Mouse (Mus musculus) stomach, embryonic 15.5 days (tissue): ENCODE measurements at regions not wholly inside any gene's neighbourhood (a gene's known extent, or its start where the extent isn't known, plus 50 kb on each side); places are given as distances from the start of the nearest gene placed in this dataset.

Experiments used
- ATAC-seq: fragments of 200-750 bp; cut with Nextera tagmentation; 2 replicates; pipeline ENCODE4 v1.8.0; 2017; ENCODE audit warnings: low read depth, moderate number of reproducible peaks, moderate TSS enrichment; ENCODE audit not compliant: insufficient read depth, low FRiP score
- H3K27ac ChIP-seq: fragments of 300-500 bp; sonication (generic); 2 replicates; pipeline ENCODE4 v1.5.1; 2015; ENCODE audit warnings: mild to moderate bottlenecking, inconsistent platforms
- H3K27me3 ChIP-seq: fragments of 300-500 bp; sonication (generic); replicated peaks from 2 replicates; pipeline ENCODE4 v1.6.1; 2015; ENCODE audit warnings: inconsistent platforms
- H3K36me3 ChIP-seq: fragments of 300-500 bp; sonication (generic); 2 replicates; pipeline ENCODE4 v1.6.1; 2015; ENCODE audit warnings: inconsistent platforms
- H3K4me1 ChIP-seq: fragments of 300-500 bp; sonication (generic); 2 replicates; pipeline ENCODE4 v1.6.1; 2015; ENCODE audit warnings: inconsistent platforms
- H3K4me2 ChIP-seq: fragments of 300-500 bp; sonication (generic); 2 replicates; pipeline ENCODE4 v1.6.1; 2015; ENCODE audit warnings: mild to moderate bottlenecking, inconsistent platforms
- H3K4me3 ChIP-seq: fragments of 300-500 bp; sonication (generic); replicated peaks from 2 replicates; pipeline ENCODE4 v1.5.1; 2015; ENCODE audit warnings: inconsistent platforms
- H3K9ac ChIP-seq: fragments of 300-500 bp; sonication (generic); 2 replicates; pipeline ENCODE4 v1.6.1; 2015; ENCODE audit warnings: inconsistent platforms
- H3K9me3 ChIP-seq: fragments of 300-500 bp; sonication (generic); 2 replicates; pipeline ENCODE4 v1.6.1; 2016; ENCODE audit warnings: inconsistent platforms
- WGBS: fragments of 180-500 bp; shearing (Covaris S2); methylation state at CpG from one replicate; pipeline ENCODE4 v1.1.7; 2015; 5-methylcytosine and 5-hydroxymethylcytosine counted together

- Histone ChIP-seq H3K27me3 (no peaks in the 10 kb centered on the region), H3K9ac (no peak overlapping the region), H3K9me3 (no peaks in the 10 kb centered on the region), H3K4me3 (no peak overlapping the region), H3K27ac (no peak overlapping the region), H3K4me2 (no peak overlapping the region), H3K4me1 (no peaks in the 10 kb centered on the region), H3K36me3 (no peaks in the 10 kb centered on the region)
- 41% methylated on average over 3 of the region's 3 CpGs for WGBS
- no peak for ATAC-seq
These were observed 115.3 kb upstream of the Clint1 start for GRCm38 (mm10) chr11:45736561-45736960.

- Histone ChIP-seq H3K9ac (no peak overlapping the region), H3K36me3 (no peaks in the 10 kb centered on the region), H3K4me1 (no peaks in the 10 kb centered on the region), H3K4me2 (no peak overlapping the region), H3K27me3 (no peaks in the 10 kb centered on the region), H3K4me3 (no peak overlapping the region), H3K9me3 (no peaks in the 10 kb centered on the region), H3K27ac (no peak overlapping the region)
- 75% methylated on average over 6 of the region's 6 CpGs for WGBS
- no peak for ATAC-seq
These were observed 113.5 kb upstream of the Clint1 start for GRCm38 (mm10) chr11:45738331-45738730.

GRCm38 (mm10) chr11:45745941-45746340 lies 105.9 kb upstream of the Clint1 start:
- no peak overlapping the region for H3K9ac ChIP-seq
- H3K4me3 ChIP-seq, result no peak overlapping the region
- no peak overlapping the region for H3K27ac ChIP-seq
- ATAC-seq, result no peak
- no peaks in the 10 kb centered on the region for H3K36me3 ChIP-seq
- H3K4me1 ChIP-seq, result no peaks in the 10 kb centered on the region
- H3K27me3 ChIP-seq, result no peaks in the 10 kb centered on the region
- 82% methylated on average over 2 of the region's 2 CpGs for WGBS
- no peaks in the 10 kb centered on the region for H3K9me3 ChIP-seq
- no peak overlapping the region for H3K4me2 ChIP-seq

GRCm38 (mm10) chr11:45750249-45750648 lies 101.6 kb upstream of the Clint1 start:
- Histone ChIP-seq H3K4me2 (no peak overlapping the region), H3K27me3 (no peaks in the 10 kb centered on the region), H3K9me3 (no peaks in the 10 kb centered on the region), H3K4me3 (no peak overlapping the region), H3K9ac (no peak overlapping the region), H3K4me1 (no peaks in the 10 kb centered on the region), H3K27ac (no peak overlapping the region), H3K36me3 (no peaks in the 10 kb centered on the region)
- 72% methylated on average over 2 of the region's 2 CpGs for WGBS
- ATAC-seq, result no peak

- H3K4me3 ChIP-seq, result no peak overlapping the region
- H3K9me3 ChIP-seq, result no peaks in the 10 kb centered on the region
- H3K27ac ChIP-seq, result no peak overlapping the region
- no peak overlapping the region for H3K4me2 ChIP-seq
- no peak; the same call in 1 of the 2 replicates for ATAC-seq
- no peaks in the 10 kb centered on the region for H3K4me1 ChIP-seq
- no peaks in the 10 kb centered on the region for H3K36me3 ChIP-seq
- WGBS, result 53% methylated on average over 1 of the region's 1 CpGs
- H3K9ac ChIP-seq, result no peak overlapping the region
- no peaks in the 10 kb centered on the region for H3K27me3 ChIP-seq
These were observed 99.6 kb upstream of the Clint1 start for GRCm38 (mm10) chr11:45752237-45752636.

- ATAC-seq, result no peak
- Histone ChIP-seq H3K36me3 (no peaks in the 10 kb centered on the region), H3K27ac (no peak overlapping the region), H3K4me2 (no peak overlapping the region), H3K27me3 (no peaks in the 10 kb centered on the region), H3K4me3 (no peak overlapping the region), H3K9ac (no peak overlapping the region), H3K4me1 (no peaks in the 10 kb centered on the region), H3K9me3 (no peaks in the 10 kb centered on the region)
- 58% methylated on average over 2 of the region's 2 CpGs for WGBS
These were observed 99.1 kb upstream of the Clint1 start for GRCm38 (mm10) chr11:45752791-45753190.

GRCm38 (mm10) chr11:45767081-45767480 lies 84.8 kb upstream of the Clint1 start:
- ATAC-seq, result no peak
- Histone ChIP-seq H3K27ac (no peak overlapping the region), H3K27me3 (no peaks in the 10 kb centered on the region), H3K9ac (no peak overlapping the region), H3K4me1 (no peaks in the 10 kb centered on the region), H3K36me3 (no peaks in the 10 kb centered on the region), H3K4me2 (no peak overlapping the region), H3K9me3 (no peaks in the 10 kb centered on the region), H3K4me3 (no peak overlapping the region)
- WGBS, result 65% methylated on average over 4 of the region's 4 CpGs

- H3K27ac ChIP-seq, result no peak overlapping the region
- no peak overlapping the region for H3K4me3 ChIP-seq
- H3K4me1 ChIP-seq, result no peaks in the 10 kb centered on the region
- ATAC-seq, result no peak
- no peaks in the 10 kb centered on the region for H3K27me3 ChIP-seq
- no peak overlapping the region for H3K9ac ChIP-seq
- H3K9me3 ChIP-seq, result no peaks in the 10 kb centered on the region
- no peak overlapping the region for H3K4me2 ChIP-seq
- no peaks in the 10 kb centered on the region for H3K36me3 ChIP-seq
- WGBS, result 79% methylated on average over 4 of the region's 4 CpGs
These were observed 69.4 kb upstream of the Clint1 start for GRCm38 (mm10) chr11:45782435-45782834.

- 85% methylated on average over 9 of the region's 9 CpGs for WGBS
These were observed 66.0 kb upstream of the Clint1 start for GRCm38 (mm10) chr11:45785806-45786205.

GRCm38 (mm10) chr11:45787408-45787807 lies 64.4 kb upstream of the Clint1 start:
- WGBS, result 84% methylated on average over 5 of the region's 5 CpGs
- no peak overlapping the region for H3K4me3 ChIP-seq

More at GRCm38 (mm10) chr11:45785806-45786205, 66.0 kb upstream of the Clint1 start:
- no peak overlapping the region for H3K4me2 ChIP-seq
- H3K36me3 ChIP-seq, result no peaks in the 10 kb centered on the region
- no peaks in the 10 kb centered on the region for H3K4me1 ChIP-seq
- no peak for ATAC-seq
- no peak overlapping the region for H3K9ac ChIP-seq
- H3K4me3 ChIP-seq, result no peak overlapping the region
- no peak overlapping the region for H3K27ac ChIP-seq
- H3K9me3 ChIP-seq, result no peaks in the 10 kb centered on the region
- H3K27me3 ChIP-seq, result no peaks in the 10 kb centered on the region

GRCm38 (mm10) chr11:45789886-45790285 lies 62.0 kb upstream of the Clint1 start:
- no peak overlapping the region for H3K4me2 ChIP-seq
- no peaks in the 10 kb centered on the region for H3K4me1 ChIP-seq
- WGBS, result 65% methylated on average over 3 of the region's 3 CpGs
- H3K9ac ChIP-seq, result no peak overlapping the region
- no peaks in the 10 kb centered on the region for H3K27me3 ChIP-seq
- H3K4me3 ChIP-seq, result no peak overlapping the region
- no peak for ATAC-seq
- no peaks in the 10 kb centered on the region for H3K9me3 ChIP-seq
- H3K27ac ChIP-seq, result no peak overlapping the region
- H3K36me3 ChIP-seq, result no peaks in the 10 kb centered on the region

More at GRCm38 (mm10) chr11:45787408-45787807, 64.4 kb upstream of the Clint1 start:
- no peaks in the 10 kb centered on the region for H3K27me3 ChIP-seq
- no peak overlapping the region for H3K27ac ChIP-seq
- H3K4me2 ChIP-seq, result no peak overlapping the region
- H3K9ac ChIP-seq, result no peak overlapping the region
- H3K4me1 ChIP-seq, result no peaks in the 10 kb centered on the region
- ATAC-seq, result no peak
- H3K36me3 ChIP-seq, result no peaks in the 10 kb centered on the region
- no peaks in the 10 kb centered on the region for H3K9me3 ChIP-seq

- ATAC-seq, result no peak
- H3K9me3 ChIP-seq, result no peaks in the 10 kb centered on the region
- no peak overlapping the region for H3K4me3 ChIP-seq
- no peaks in the 10 kb centered on the region for H3K36me3 ChIP-seq
- WGBS, result 76% methylated on average over 8 of the region's 8 CpGs
- H3K27me3 ChIP-seq, result no peaks in the 10 kb centered on the region
- H3K9ac ChIP-seq, result no peak overlapping the region
- 0 out of 2 replicates have a peak, but pooled peaks cover 2% of the 10 kb centered on the region for H3K4me1 ChIP-seq
- no peak overlapping the region for H3K4me2 ChIP-seq
- H3K27ac ChIP-seq, result no peak overlapping the region
These were observed 61.3 kb upstream of the Clint1 start for GRCm38 (mm10) chr11:45790504-45790903.

GRCm38 (mm10) chr11:45791696-45792095 lies 60.2 kb upstream of the Clint1 start:
- WGBS, result 83% methylated on average over 2 of the region's 2 CpGs
- H3K27me3 ChIP-seq, result no peaks in the 10 kb centered on the region
- H3K9ac ChIP-seq, result no peak overlapping the region
- H3K36me3 ChIP-seq, result no peaks in the 10 kb centered on the region
- no peak overlapping the region for H3K4me3 ChIP-seq
- H3K9me3 ChIP-seq, result no peaks in the 10 kb centered on the region
- no peak overlapping the region for H3K27ac ChIP-seq
- H3K4me2 ChIP-seq, result no peak overlapping the region
- no peak for ATAC-seq
- 0 out of 2 replicates have a peak, but pooled peaks cover 2% of the 10 kb centered on the region for H3K4me1 ChIP-seq
